Mouse (Mus musculus) embryonic facial prominence, embryonic 14.5 days (tissue): Measurements from ENCODE around the gene Pknox1. TPM values are rescaled to one million over a fixed set of nuclear protein-coding genes. Genes with fewer than 3 reads are reported as not detected.

Source experiments
- microRNA-seq: library from miRNA; unstranded; fragments of <30 nt; microRNA quantifications from one replicate; pipeline ENCODE4, GENCODE M21; 2016; ENCODE audit warnings: borderline number of aligned reads
- polyA plus RNA-seq: library from polyadenylated mRNA; unstranded; fragments of >200 nt; fragmentation: Nextera tagmentation; extraction: Ambion mirVana; gene quantifications from 2 replicates; pipeline ENCODE4 v1.2.1, GENCODE M21; 2014

The Pknox1 gene
- polyA plus RNA-seq, 1 experiment from 2014 or later = 31.1 TPM

Small RNA genes within 50 kb of the gene (microRNA-seq; reads per million reads assigned to microRNA genes)
- not detected for gene Gm24970

Other genes starting within 250 kb of the Pknox1 start
- gene Pde9a, start 178.5 kb upstream of the Pknox1 start, polyA plus RNA-seq = 14.5 and 18.7 TPM in 2 replicates
- gene Wdr4, start 44.8 kb upstream of the Pknox1 start, polyA plus RNA-seq = 29.3 and 31.7 TPM in 2 replicates
- gene Ndufv3, start 44.6 kb upstream of the Pknox1 start, polyA plus RNA-seq = 283 and 316 TPM in 2 replicates
- gene Cbs, start 72.5 kb downstream of the Pknox1 start, polyA plus RNA-seq = 3.9 and 4.8 TPM in 2 replicates
- 134 and 139 TPM in 2 replicates for gene U2af1, start 94.2 kb downstream of the Pknox1 start, polyA plus RNA-seq
- gene Cryaa, start 113.1 kb downstream of the Pknox1 start, polyA plus RNA-seq = 0.41 and 0.89 TPM in 2 replicates